Mouse (Mus musculus): ENCODE results near the gene Ryr3.

- TF ChIP-seq CTCF (IDR thresholded peaks at IDR 0.05; ENCODE audit: extremely low read depth, insufficient read length, insufficient replicate concordance, low read depth, low read length) (no peak), POLR2A (IDR thresholded peaks at IDR 0.05; ENCODE audit: low read depth, low read length) (no peak)
Measured at GRCm38 (mm10) chr2:112845583-112846512, 371.0 kb downstream of the Ryr3 start.

Data from small intestine, adult 2 months (tissue).